Mouse (Mus musculus): ENCODE data around the gene Lrrc43.
"Not testable (repeated sequence)": the region's sequence is repeated elsewhere in the genome, so short reads cannot be mapped to it uniquely, and the experiment has no call there.

Gene Lrrc43

GRCm38 (mm10) chr5:123489112-123489785 lies at the start of gene Lrrc43, which contains the start of gene Il31:
TSS of gene Lrrc43 (plus strand) at chr5:123489305.
TSS of gene Il31 (minus strand) at chr5:123489489.
- in situ Hi-C loops (cut with MboI, MseI) = loop anchor here (25.0 kb wide), 1 partner anchor 1273 kb away; no protein-coding TSS in a partner anchor

GRCm38 (mm10) chr5:123439312-123439711 lies 49.8 kb upstream of the Lrrc43 start:
- in situ Hi-C loops (cut with MboI, MseI) = loop anchor here (5.0 kb wide), 1 partner anchor 67 kb away; no protein-coding TSS in a partner anchor

GRCm38 (mm10) chr5:123439941-123440340 lies 49.2 kb upstream of the Lrrc43 start:
- in situ Hi-C loops (cut with MboI, MseI) = loop anchor here (5.0 kb wide), 2 partner anchors 57 to 68 kb away; no protein-coding TSS in a partner anchor

GRCm38 (mm10) chr5:123440664-123441063 lies 48.4 kb upstream of the Lrrc43 start:
- in situ Hi-C loops (cut with MboI, MseI) = loop anchor here (5.0 kb wide), 1 partner anchor 57 kb away; no protein-coding TSS in a partner anchor

GRCm38 (mm10) chr5:123442283-123442682 lies 46.8 kb upstream of the Lrrc43 start:
- in situ Hi-C loops (cut with MboI, MseI) = loop anchor here (5.0 kb wide), 1 partner anchor 55 kb away; no protein-coding TSS in a partner anchor

- in situ Hi-C loops (cut with MboI, MseI) = loop anchor here (5.0 kb wide), 1 partner anchor 53 kb away; no protein-coding TSS in a partner anchor
Observed at GRCm38 (mm10) chr5:123444069-123444468, 45.0 kb upstream of the Lrrc43 start.

- in situ Hi-C loops (cut with MboI, MseI) = loop anchor here (5.0 kb wide), 1 partner anchor 52 kb away; no protein-coding TSS in a partner anchor
Observed at GRCm38 (mm10) chr5:123444849-123445334, 44.2 kb upstream of the Lrrc43 start.

- in situ Hi-C loops (cut with MboI, MseI) = no loop called here
Observed at GRCm38 (mm10) chr5:123451886-123452285, 37.2 kb upstream of the Lrrc43 start.

- in situ Hi-C loops (cut with MboI, MseI) = no loop called here
Observed at GRCm38 (mm10) chr5:123461420-123461819, 27.7 kb upstream of the Lrrc43 start.

- in situ Hi-C loops (cut with MboI, MseI) = no loop called here
Observed at GRCm38 (mm10) chr5:123464638-123465037, 24.5 kb upstream of the Lrrc43 start.

- in situ Hi-C loops (cut with MboI, MseI) = no loop called here
Observed at GRCm38 (mm10) chr5:123470784-123471400, 18.2 kb upstream of the Lrrc43 start.

- in situ Hi-C loops (cut with MboI, MseI) = no loop called here
Observed at GRCm38 (mm10) chr5:123473817-123474216, 15.3 kb upstream of the Lrrc43 start.

GRCm38 (mm10) chr5:123487659-123488395 lies 1.3 kb upstream of the Lrrc43 start:
- in situ Hi-C loops (cut with MboI, MseI) = loop anchor here (25.0 kb wide), 1 partner anchor 1274 kb away; no protein-coding TSS in a partner anchor

GRCm38 (mm10) chr5:123489935-123490334 lies 830 bp downstream of the Lrrc43 start:
- in situ Hi-C loops (cut with MboI, MseI) = loop anchor here (10.0 to 25.0 kb wide), 2 partner anchors 115 to 1272 kb away; no protein-coding TSS in a partner anchor

- in situ Hi-C loops (cut with MboI, MseI) = loop anchor here (5.0 to 25.0 kb wide), 3 partner anchors 57 to 1263 kb away; no protein-coding TSS in a partner anchor
Observed at GRCm38 (mm10) chr5:123499717-123500116, 10.6 kb downstream of the Lrrc43 start.

- in situ Hi-C loops (cut with MboI, MseI) = no loop called here
Observed at GRCm38 (mm10) chr5:123501973-123502372, 12.9 kb downstream of the Lrrc43 start.

- in situ Hi-C loops (cut with MboI, MseI) = no loop called here
Observed at GRCm38 (mm10) chr5:123507936-123508723, 19.0 kb downstream of the Lrrc43 start.

GRCm38 (mm10) chr5:123508921-123509320 lies 19.8 kb downstream of the Lrrc43 start:
- in situ Hi-C loops (cut with MboI, MseI) = no loop called here

- in situ Hi-C loops (cut with MboI, MseI) = no loop called here
Observed at GRCm38 (mm10) chr5:123510160-123510559, 21.1 kb downstream of the Lrrc43 start, which contains the start of gene B3gnt4. TSS of gene B3gnt4 (plus strand) at chr5:123510460.

GRCm38 (mm10) chr5:123511426-123511825 lies 22.3 kb downstream of the Lrrc43 start:
- in situ Hi-C loops (cut with MboI, MseI) = not testable (repeated sequence)

GRCm38 (mm10) chr5:123512102-123512501 lies 23.0 kb downstream of the Lrrc43 start:
- in situ Hi-C loops (cut with MboI, MseI) = no loop called here
